Mouse (Mus musculus): ENCODE data around the gene Gzmk. TPM values are rescaled to one million over a fixed set of nuclear protein-coding genes. Genes with fewer than 3 reads are reported as not detected.
A peak's percentile ranks its signal among the peaks of the same experiment; 100 is the strongest.

Gzmk gene
- total and polyA plus RNA-seq, 2 experiments from 2014 or later = not detected

GRCm38 (mm10) chr13:113221851-113222250 lies 3.9 kb downstream of the Gzmk start:
- no peaks in the 10 kb centered on the region for H3K9me3 ChIP-seq (replicated peaks; ENCODE audit: control insufficient read depth, low read length)
- ATAC-seq (ENCODE audit: insufficient read depth, low read depth) = peak; percentile 65; the same call in 1 of the 2 replicates
- no peak overlapping the region for H3K4me3 ChIP-seq (ENCODE audit: low read depth, low read length)
- peaks cover 10% of the 10 kb centered on the region; the same call in 1 of the 2 replicates for H3K4me1 ChIP-seq (ENCODE audit: control insufficient read depth, insufficient read depth)
- DNase-seq (ENCODE audit: low spot score) = peak; percentile 47
- no peaks in the 10 kb centered on the region for H3K27me3 ChIP-seq (ENCODE audit: control insufficient read depth, insufficient read depth, low read length)
- no peaks in the 10 kb centered on the region for H3K36me3 ChIP-seq (replicated peaks; ENCODE audit: control insufficient read depth, insufficient read depth, low read length)
- peak overlapping the region; percentile 14; the same call in 1 of the 2 replicates for H3K4me2 ChIP-seq (ENCODE audit: low read depth, low read length)
- 0 out of 2 replicates have a peak overlapping the region, but pooled peaks have one; percentile 20 for H3K27ac ChIP-seq (ENCODE audit: low read depth)
- WGBS = 33% methylated on average over 6 of the region's 6 CpGs
- no peak overlapping the region for H3K9ac ChIP-seq (replicated peaks; ENCODE audit: low read depth, low read length)
- TF ChIP-seq CTCF (IDR thresholded peaks at IDR 0.05; ENCODE audit: low read depth) = no peak
- TF ChIP-seq EP300 (IDR thresholded peaks at IDR 0.05; ENCODE audit: low read depth) = no peak

- no peak overlapping the region for H3K9ac ChIP-seq (replicated peaks; ENCODE audit: low read depth, low read length)
- no peak for TF ChIP-seq EP300 (IDR thresholded peaks at IDR 0.05; ENCODE audit: low read depth)
- TF ChIP-seq CTCF (IDR thresholded peaks at IDR 0.05; ENCODE audit: low read depth) = no peak
- DNase-seq (ENCODE audit: low spot score) = no peak
- no peak overlapping the region for H3K4me3 ChIP-seq (ENCODE audit: low read depth, low read length)
- ATAC-seq (ENCODE audit: insufficient read depth, low read depth) = no peak
- H3K27me3 ChIP-seq (ENCODE audit: control insufficient read depth, insufficient read depth, low read length) = peaks cover 5% of the 10 kb centered on the region; the same call in 1 of the 2 replicates
- H3K27ac ChIP-seq (ENCODE audit: low read depth) = no peak overlapping the region
- H3K4me2 ChIP-seq (ENCODE audit: low read depth, low read length) = no peak overlapping the region
- no peaks in the 10 kb centered on the region for H3K36me3 ChIP-seq (replicated peaks; ENCODE audit: control insufficient read depth, insufficient read depth, low read length)
- 97% methylated on average over 3 of the region's 3 CpGs for WGBS
- no peaks in the 10 kb centered on the region for H3K9me3 ChIP-seq (replicated peaks; ENCODE audit: control insufficient read depth, low read length)
- no peaks in the 10 kb centered on the region for H3K4me1 ChIP-seq (ENCODE audit: control insufficient read depth, insufficient read depth)
Measured at GRCm38 (mm10) chr13:113213865-113214264, 11.8 kb downstream of the Gzmk start.

- Histone ChIP-seq H3K4me2 (ENCODE audit: low read depth, low read length) (no peak overlapping the region), H3K36me3 (replicated peaks; ENCODE audit: control insufficient read depth, insufficient read depth, low read length) (no peaks in the 10 kb centered on the region), H3K27me3 (ENCODE audit: control insufficient read depth, insufficient read depth, low read length) (peaks cover 5% of the 10 kb centered on the region; the same call in 1 of the 2 replicates), H3K9ac (replicated peaks; ENCODE audit: low read depth, low read length) (no peak overlapping the region), H3K27ac (ENCODE audit: low read depth) (no peak overlapping the region), H3K4me1 (ENCODE audit: control insufficient read depth, insufficient read depth) (no peaks in the 10 kb centered on the region), H3K9me3 (replicated peaks; ENCODE audit: control insufficient read depth, low read length) (no peaks in the 10 kb centered on the region), H3K4me3 (ENCODE audit: low read depth, low read length) (no peak overlapping the region)
- WGBS = 44% methylated on average over 3 of the region's 3 CpGs
- ATAC-seq (ENCODE audit: insufficient read depth, low read depth) = no peak
- no peak for TF ChIP-seq CTCF (IDR thresholded peaks at IDR 0.05; ENCODE audit: low read depth)
- no peak for TF ChIP-seq EP300 (IDR thresholded peaks at IDR 0.05; ENCODE audit: low read depth)
- no peak for DNase-seq (ENCODE audit: low spot score)
Measured at GRCm38 (mm10) chr13:113212401-113212800, 13.3 kb downstream of the Gzmk start.

- Histone ChIP-seq H3K27ac (ENCODE audit: low read depth) (no peak overlapping the region), H3K4me2 (ENCODE audit: low read depth, low read length) (no peak overlapping the region), H3K27me3 (ENCODE audit: control insufficient read depth, insufficient read depth, low read length) (peaks cover 5% of the 10 kb centered on the region; the same call in 1 of the 2 replicates), H3K9ac (replicated peaks; ENCODE audit: low read depth, low read length) (no peak overlapping the region), H3K4me3 (ENCODE audit: low read depth, low read length) (no peak overlapping the region), H3K4me1 (ENCODE audit: control insufficient read depth, insufficient read depth) (no peaks in the 10 kb centered on the region), H3K36me3 (replicated peaks; ENCODE audit: control insufficient read depth, insufficient read depth, low read length) (no peaks in the 10 kb centered on the region), H3K9me3 (replicated peaks; ENCODE audit: control insufficient read depth, low read length) (no peaks in the 10 kb centered on the region)
- no peak for ATAC-seq (ENCODE audit: insufficient read depth, low read depth)
- DNase-seq (ENCODE audit: low spot score) = no peak
- no peak for TF ChIP-seq CTCF (IDR thresholded peaks at IDR 0.05; ENCODE audit: low read depth)
- TF ChIP-seq EP300 (IDR thresholded peaks at IDR 0.05; ENCODE audit: low read depth) = no peak
- WGBS = 67% methylated on average over 15 of the region's 15 CpGs
Measured at GRCm38 (mm10) chr13:113211345-113211744, 14.4 kb downstream of the Gzmk start.

GRCm38 (mm10) chr13:113209624-113210023 lies 16.1 kb downstream of the Gzmk start, which contains the start of gene Esm1:
Gene Esm1, plus strand, starts transcription at chr13:113209659.
- Histone ChIP-seq H3K27me3 (ENCODE audit: control insufficient read depth, insufficient read depth, low read length) (peaks cover 5% of the 10 kb centered on the region; the same call in 1 of the 2 replicates), H3K4me1 (ENCODE audit: control insufficient read depth, insufficient read depth) (no peaks in the 10 kb centered on the region), H3K9me3 (replicated peaks; ENCODE audit: control insufficient read depth, low read length) (no peaks in the 10 kb centered on the region), H3K36me3 (replicated peaks; ENCODE audit: control insufficient read depth, insufficient read depth, low read length) (no peaks in the 10 kb centered on the region), H3K4me3 (ENCODE audit: low read depth, low read length) (peak within 1 kb of the TSS; percentile 10; the same call in 1 of the 2 replicates), H3K4me2 (ENCODE audit: low read depth, low read length) (peak within 1 kb of the TSS; percentile 43), H3K27ac (ENCODE audit: low read depth) (no peak within 1 kb of the TSS), H3K9ac (replicated peaks; ENCODE audit: low read depth, low read length) (no peak within 1 kb of the TSS)
- DNase-seq (ENCODE audit: low spot score) (no peak), ATAC-seq (ENCODE audit: insufficient read depth, low read depth) (no peak)
- 29% methylated on average over 15 of the region's 15 CpGs for WGBS
- no peak for TF ChIP-seq CTCF (IDR thresholded peaks at IDR 0.05; ENCODE audit: low read depth)
- TF ChIP-seq EP300 (IDR thresholded peaks at IDR 0.05; ENCODE audit: low read depth) = no peak

GRCm38 (mm10) chr13:113205346-113205745 lies 20.4 kb downstream of the Gzmk start:
- Histone ChIP-seq H3K9ac (replicated peaks; ENCODE audit: low read depth, low read length) (no peak overlapping the region), H3K36me3 (replicated peaks; ENCODE audit: control insufficient read depth, insufficient read depth, low read length) (no peaks in the 10 kb centered on the region), H3K27me3 (ENCODE audit: control insufficient read depth, insufficient read depth, low read length) (peaks cover 5% of the 10 kb centered on the region; the same call in 1 of the 2 replicates), H3K9me3 (replicated peaks; ENCODE audit: control insufficient read depth, low read length) (no peaks in the 10 kb centered on the region), H3K4me2 (ENCODE audit: low read depth, low read length) (no peak overlapping the region), H3K4me3 (ENCODE audit: low read depth, low read length) (no peak overlapping the region), H3K4me1 (ENCODE audit: control insufficient read depth, insufficient read depth) (no peaks in the 10 kb centered on the region), H3K27ac (ENCODE audit: low read depth) (no peak overlapping the region)
- TF ChIP-seq CTCF (IDR thresholded peaks at IDR 0.05; ENCODE audit: low read depth) (no peak), EP300 (IDR thresholded peaks at IDR 0.05; ENCODE audit: low read depth) (no peak)
- no peak for ATAC-seq (ENCODE audit: insufficient read depth, low read depth)
- WGBS = 71% methylated on average over 5 of the region's 5 CpGs
- no peak for DNase-seq (ENCODE audit: low spot score)

All from heart, postnatal 0 days (tissue).